Mouse (Mus musculus): ENCODE measurements around the gene Epha2. TPM values are rescaled to one million over a fixed set of nuclear protein-coding genes. Genes with fewer than 3 reads are reported as not detected.

Gene Epha2
- polyA plus RNA-seq, 1 experiment from 2014 or later = 2.3 TPM

GRCm38 (mm10) chr4:141322526-141322925 is 21.5 kb downstream of the Epha2 start:
- H3K9me3 ChIP-seq (ENCODE audit: control insufficient read depth, low read length) = no peaks in the 10 kb centered on the region
- H3K4me1 ChIP-seq (replicated peaks; ENCODE audit: control insufficient read depth, insufficient read depth, low read length) = no peaks in the 10 kb centered on the region
- no peaks in the 10 kb centered on the region; the same call in 1 of the 2 replicates for H3K36me3 ChIP-seq (ENCODE audit: control insufficient read depth, insufficient read depth, low read length)
- ATAC-seq (replicated peaks; ENCODE audit: low FRiP score) (no peak), DNase-seq (ENCODE audit: low spot score) (no peak)
- no peak overlapping the region for H3K4me3 ChIP-seq (ENCODE audit: low read depth, low read length)
- no peak overlapping the region for H3K4me2 ChIP-seq (ENCODE audit: low read depth, low read length, severe bottlenecking)
- no peaks in the 10 kb centered on the region for H3K27me3 ChIP-seq (ENCODE audit: control insufficient read depth, insufficient read depth, low read length)
- no peak overlapping the region for H3K27ac ChIP-seq (ENCODE audit: low read depth, low read length)
- 91% methylated on average over 11 of the region's 11 CpGs for WGBS
- H3K9ac ChIP-seq (ENCODE audit: low read length) = no peak overlapping the region

- Histone ChIP-seq H3K9me3 (ENCODE audit: control insufficient read depth, low read length) (no peaks in the 10 kb centered on the region), H3K9ac (ENCODE audit: low read length) (no peak overlapping the region), H3K27ac (ENCODE audit: low read depth, low read length) (no peak overlapping the region), H3K36me3 (ENCODE audit: control insufficient read depth, insufficient read depth, low read length) (no peaks in the 10 kb centered on the region; the same call in 1 of the 2 replicates), H3K4me1 (replicated peaks; ENCODE audit: control insufficient read depth, insufficient read depth, low read length) (no peaks in the 10 kb centered on the region), H3K4me2 (ENCODE audit: low read depth, low read length, severe bottlenecking) (no peak overlapping the region), H3K4me3 (ENCODE audit: low read depth, low read length) (no peak overlapping the region), H3K27me3 (ENCODE audit: control insufficient read depth, insufficient read depth, low read length) (no peaks in the 10 kb centered on the region)
- ATAC-seq (replicated peaks; ENCODE audit: low FRiP score) = no peak
- no peak for DNase-seq (ENCODE audit: low spot score)
- 92% methylated on average over 6 of the region's 6 CpGs for WGBS
These were observed 23.7 kb downstream of the Epha2 start for GRCm38 (mm10) chr4:141324771-141325191.

GRCm38 (mm10) chr4:141325636-141326035 is 24.6 kb downstream of the Epha2 start:
- Histone ChIP-seq H3K9me3 (ENCODE audit: control insufficient read depth, low read length) (no peaks in the 10 kb centered on the region), H3K4me3 (ENCODE audit: low read depth, low read length) (no peak overlapping the region), H3K27me3 (ENCODE audit: control insufficient read depth, insufficient read depth, low read length) (no peaks in the 10 kb centered on the region), H3K4me1 (replicated peaks; ENCODE audit: control insufficient read depth, insufficient read depth, low read length) (no peaks in the 10 kb centered on the region), H3K9ac (ENCODE audit: low read length) (no peak overlapping the region), H3K27ac (ENCODE audit: low read depth, low read length) (no peak overlapping the region), H3K36me3 (ENCODE audit: control insufficient read depth, insufficient read depth, low read length) (no peaks in the 10 kb centered on the region; the same call in 1 of the 2 replicates), H3K4me2 (ENCODE audit: low read depth, low read length, severe bottlenecking) (no peak overlapping the region)
- ATAC-seq (replicated peaks; ENCODE audit: low FRiP score) = no peak
- WGBS = 71% methylated on average over 15 of the region's 15 CpGs
- DNase-seq (ENCODE audit: low spot score) = peak; percentile 51

- ATAC-seq (replicated peaks; ENCODE audit: low FRiP score) (no peak), DNase-seq (ENCODE audit: low spot score) (peak; percentile 51)
- no peak overlapping the region for H3K4me2 ChIP-seq (ENCODE audit: low read depth, low read length, severe bottlenecking)
- H3K27me3 ChIP-seq (ENCODE audit: control insufficient read depth, insufficient read depth, low read length) = no peaks in the 10 kb centered on the region
- H3K36me3 ChIP-seq (ENCODE audit: control insufficient read depth, insufficient read depth, low read length) = no peaks in the 10 kb centered on the region; the same call in 1 of the 2 replicates
- H3K9ac ChIP-seq (ENCODE audit: low read length) = no peak overlapping the region
- WGBS = 80% methylated on average over 4 of the region's 4 CpGs
- no peak overlapping the region for H3K4me3 ChIP-seq (ENCODE audit: low read depth, low read length)
- no peak overlapping the region for H3K27ac ChIP-seq (ENCODE audit: low read depth, low read length)
- H3K4me1 ChIP-seq (replicated peaks; ENCODE audit: control insufficient read depth, insufficient read depth, low read length) = no peaks in the 10 kb centered on the region
- no peaks in the 10 kb centered on the region for H3K9me3 ChIP-seq (ENCODE audit: control insufficient read depth, low read length)
These were observed 26.0 kb downstream of the Epha2 start for GRCm38 (mm10) chr4:141327075-141327474.

- no peak for DNase-seq (ENCODE audit: low spot score)
- Histone ChIP-seq H3K27me3 (ENCODE audit: control insufficient read depth, insufficient read depth, low read length) (no peaks in the 10 kb centered on the region), H3K4me3 (ENCODE audit: low read depth, low read length) (no peak overlapping the region), H3K4me1 (replicated peaks; ENCODE audit: control insufficient read depth, insufficient read depth, low read length) (no peaks in the 10 kb centered on the region), H3K9ac (ENCODE audit: low read length) (no peak overlapping the region), H3K9me3 (ENCODE audit: control insufficient read depth, low read length) (no peaks in the 10 kb centered on the region), H3K4me2 (ENCODE audit: low read depth, low read length, severe bottlenecking) (no peak overlapping the region), H3K27ac (ENCODE audit: low read depth, low read length) (no peak overlapping the region), H3K36me3 (ENCODE audit: control insufficient read depth, insufficient read depth, low read length) (no peaks in the 10 kb centered on the region)
- 88% methylated on average over 9 of the region's 9 CpGs for WGBS
- ATAC-seq (replicated peaks; ENCODE audit: low FRiP score) = no peak
These were observed 27.7 kb downstream of the Epha2 start for GRCm38 (mm10) chr4:141328742-141329141.

- 76% methylated on average over 12 of the region's 12 CpGs for WGBS
- ATAC-seq (replicated peaks; ENCODE audit: low FRiP score) (no peak), DNase-seq (ENCODE audit: low spot score) (peak; percentile 49)
- Histone ChIP-seq H3K27me3 (ENCODE audit: control insufficient read depth, insufficient read depth, low read length) (no peaks in the 10 kb centered on the region), H3K4me2 (ENCODE audit: low read depth, low read length, severe bottlenecking) (no peak overlapping the region), H3K36me3 (ENCODE audit: control insufficient read depth, insufficient read depth, low read length) (no peaks in the 10 kb centered on the region), H3K9me3 (ENCODE audit: control insufficient read depth, low read length) (no peaks in the 10 kb centered on the region), H3K4me1 (replicated peaks; ENCODE audit: control insufficient read depth, insufficient read depth, low read length) (peaks cover 6% of the 10 kb centered on the region), H3K27ac (ENCODE audit: low read depth, low read length) (no peak overlapping the region), H3K4me3 (ENCODE audit: low read depth, low read length) (no peak overlapping the region), H3K9ac (ENCODE audit: low read length) (no peak overlapping the region)
These were observed 28.9 kb downstream of the Epha2 start for GRCm38 (mm10) chr4:141329968-141330367.

GRCm38 (mm10) chr4:141331446-141331845 is 30.4 kb downstream of the Epha2 start:
- ATAC-seq (replicated peaks; ENCODE audit: low FRiP score) = no peak
- no peak overlapping the region for H3K27ac ChIP-seq (ENCODE audit: low read depth, low read length)
- H3K9me3 ChIP-seq (ENCODE audit: control insufficient read depth, low read length) = no peaks in the 10 kb centered on the region
- no peaks in the 10 kb centered on the region for H3K36me3 ChIP-seq (ENCODE audit: control insufficient read depth, insufficient read depth, low read length)
- DNase-seq (ENCODE audit: low spot score) = no peak
- H3K9ac ChIP-seq (ENCODE audit: low read length) = no peak overlapping the region
- no peak overlapping the region for H3K4me3 ChIP-seq (ENCODE audit: low read depth, low read length)
- no peaks in the 10 kb centered on the region for H3K27me3 ChIP-seq (ENCODE audit: control insufficient read depth, insufficient read depth, low read length)
- H3K4me2 ChIP-seq (ENCODE audit: low read depth, low read length, severe bottlenecking) = no peak overlapping the region
- peaks cover 17% of the 10 kb centered on the region for H3K4me1 ChIP-seq (replicated peaks; ENCODE audit: control insufficient read depth, insufficient read depth, low read length)
- 87% methylated on average over 2 of the region's 2 CpGs for WGBS

GRCm38 (mm10) chr4:141332258-141332657 is 31.2 kb downstream of the Epha2 start:
- Histone ChIP-seq H3K4me1 (replicated peaks; ENCODE audit: control insufficient read depth, insufficient read depth, low read length) (peaks cover 17% of the 10 kb centered on the region), H3K9ac (ENCODE audit: low read length) (no peak overlapping the region), H3K4me2 (ENCODE audit: low read depth, low read length, severe bottlenecking) (no peak overlapping the region), H3K9me3 (ENCODE audit: control insufficient read depth, low read length) (no peaks in the 10 kb centered on the region), H3K27ac (ENCODE audit: low read depth, low read length) (no peak overlapping the region), H3K4me3 (ENCODE audit: low read depth, low read length) (no peak overlapping the region), H3K27me3 (ENCODE audit: control insufficient read depth, insufficient read depth, low read length) (no peaks in the 10 kb centered on the region), H3K36me3 (ENCODE audit: control insufficient read depth, insufficient read depth, low read length) (no peaks in the 10 kb centered on the region)
- ATAC-seq (replicated peaks; ENCODE audit: low FRiP score) (no peak), DNase-seq (ENCODE audit: low spot score) (no peak)
- WGBS = 88% methylated on average over 7 of the region's 7 CpGs

GRCm38 (mm10) chr4:141334695-141335094 is 33.7 kb downstream of the Epha2 start:
- H3K36me3 ChIP-seq (ENCODE audit: control insufficient read depth, insufficient read depth, low read length) = no peaks in the 10 kb centered on the region
- H3K27me3 ChIP-seq (ENCODE audit: control insufficient read depth, insufficient read depth, low read length) = no peaks in the 10 kb centered on the region
- H3K4me3 ChIP-seq (ENCODE audit: low read depth, low read length) = no peak overlapping the region
- DNase-seq (ENCODE audit: low spot score) (no peak), ATAC-seq (replicated peaks; ENCODE audit: low FRiP score) (peak; percentile 40)
- peak overlapping the region; percentile 72 for H3K27ac ChIP-seq (ENCODE audit: low read depth, low read length)
- no peaks in the 10 kb centered on the region for H3K9me3 ChIP-seq (ENCODE audit: control insufficient read depth, low read length)
- H3K9ac ChIP-seq (ENCODE audit: low read length) = peak overlapping the region; percentile 35
- WGBS = 28% methylated on average over 5 of the region's 5 CpGs
- H3K4me1 ChIP-seq (replicated peaks; ENCODE audit: control insufficient read depth, insufficient read depth, low read length) = peaks cover 20% of the 10 kb centered on the region
- no peak overlapping the region for H3K4me2 ChIP-seq (ENCODE audit: low read depth, low read length, severe bottlenecking)
